Mouse (Mus musculus) ovary, postnatal 10 days (tissue): ENCODE measurements around the gene Pigyl.
"Not testable (repeated sequence)": the region's sequence is repeated elsewhere in the genome, so short reads cannot be mapped to it uniquely, and the experiment has no call there.

Experiments
- DNase-seq: peaks from one replicate; pipeline ENCODE4 v3.0.0; 2022; ENCODE audit warnings: low spot score

Pigyl gene

GRCm38 (mm10) chr9:22139746-22140145 is 16.9 kb upstream of the Pigyl start:
- DNase-seq = no peak

- peak; percentile 75 for DNase-seq
Observed at GRCm38 (mm10) chr9:22143108-22144037, 13.3 kb upstream of the Pigyl start.

DNA sequence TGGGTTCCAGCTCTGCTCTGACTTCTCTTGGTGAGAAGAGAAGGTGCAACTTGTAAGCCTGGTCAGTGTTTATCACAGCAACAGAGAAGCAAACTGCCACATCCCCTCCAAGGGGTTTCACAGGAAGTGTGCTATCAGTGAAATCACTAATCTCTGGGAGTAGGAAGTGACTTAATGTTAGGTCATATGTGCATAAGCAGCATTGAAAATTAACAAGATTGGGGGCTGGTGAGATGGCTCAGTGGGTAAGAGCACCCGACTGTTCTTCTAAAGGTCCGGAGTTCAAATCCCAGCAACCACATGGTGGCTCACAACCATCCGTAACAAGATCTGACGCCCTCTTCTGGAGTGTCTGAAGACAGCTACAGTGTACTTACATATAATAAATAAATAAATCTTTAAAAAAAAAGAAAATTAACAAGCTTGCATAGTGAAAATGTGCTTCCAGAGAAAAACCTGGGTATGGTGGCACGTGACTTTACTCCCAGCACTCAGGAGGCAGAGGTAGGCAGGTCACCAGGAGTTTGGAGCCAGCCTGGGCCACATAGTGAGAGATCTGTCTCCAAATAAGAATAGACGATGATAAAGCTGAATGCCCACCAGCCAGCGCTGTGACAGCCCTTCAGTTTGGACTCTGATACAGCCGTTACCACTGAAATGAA is 12.2 kb upstream of the Pigyl start:
- no peak for DNase-seq

GRCm38 (mm10) chr9:22149426-22150248 is 7.0 kb upstream of the Pigyl start:
- DNase-seq = no peak

- not testable (repeated sequence) for DNase-seq
Observed at GRCm38 (mm10) chr9:22150249-22150693, 6.4 kb upstream of the Pigyl start.

DNA sequence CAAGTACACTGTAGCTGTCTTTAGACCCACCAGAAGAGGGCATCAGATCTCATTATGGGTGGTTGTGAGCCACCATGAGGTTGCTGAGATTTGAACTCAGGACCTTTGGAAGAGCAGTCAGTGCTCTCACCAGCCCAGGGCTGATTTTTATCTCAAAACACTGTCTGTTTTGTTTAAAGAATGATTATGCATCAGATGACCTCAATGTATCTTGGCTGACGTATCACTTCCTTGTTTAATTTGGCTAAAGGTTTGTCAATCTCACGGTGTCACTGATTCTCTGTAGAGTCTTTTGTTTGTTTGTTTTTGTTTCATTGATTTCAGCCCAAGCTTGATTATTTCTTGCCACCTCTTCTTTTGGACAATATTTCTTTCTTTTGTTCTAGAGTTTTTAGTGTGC is 5.7 kb upstream of the Pigyl start:
- no peak for DNase-seq

GRCm38 (mm10) chr9:22153810-22154209 is 2.8 kb upstream of the Pigyl start:
- no peak for DNase-seq

DNA sequence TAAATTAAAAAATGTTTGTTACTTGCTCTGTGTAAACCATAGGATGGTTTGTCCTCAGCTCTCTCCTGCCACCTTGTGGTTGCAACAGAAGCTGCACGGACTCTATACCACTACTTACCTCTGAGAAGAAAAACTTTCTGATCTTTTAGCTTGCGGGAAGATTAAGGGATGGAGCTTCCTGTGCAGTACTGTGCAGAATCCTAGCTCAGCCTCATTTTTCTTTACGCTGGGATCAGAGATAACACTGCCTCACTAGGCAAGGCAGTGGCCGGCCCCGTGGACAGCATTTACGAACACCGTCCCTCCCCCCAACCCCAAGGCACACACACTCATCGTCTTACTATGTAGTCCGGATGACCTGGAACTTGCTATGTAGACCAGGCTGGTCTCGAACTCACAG is 1.0 kb upstream of the Pigyl start:
- DNase-seq = no peak

GRCm38 (mm10) chr9:22157516-22158265 is 1.0 kb downstream of the Pigyl start:
- no peak for DNase-seq

GRCm38 (mm10) chr9:22161299-22161698 is 4.7 kb downstream of the Pigyl start:
- no peak for DNase-seq

- DNase-seq = no peak
Observed at GRCm38 (mm10) chr9:22162305-22162704, 5.7 kb downstream of the Pigyl start.

DNA sequence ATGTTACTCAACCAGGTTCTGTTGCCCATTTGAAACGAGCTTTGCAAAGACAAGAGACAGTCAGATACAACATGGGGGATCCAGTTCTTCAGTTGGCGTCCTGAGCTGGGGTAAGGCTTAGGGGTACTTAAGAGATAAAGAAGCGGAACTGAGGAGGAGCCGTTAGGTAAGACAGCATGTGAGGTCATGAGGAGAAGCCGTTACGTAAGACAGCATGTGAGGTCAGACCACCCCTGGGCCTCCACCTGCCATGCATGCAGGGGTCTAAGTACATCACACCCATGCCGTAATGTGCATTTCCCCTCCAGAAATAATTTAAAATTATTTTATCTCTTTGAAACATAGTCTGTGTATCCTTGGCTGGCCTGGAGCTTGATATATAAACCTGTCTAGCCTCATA is 6.3 kb downstream of the Pigyl start:
- DNase-seq = no peak

DNA sequence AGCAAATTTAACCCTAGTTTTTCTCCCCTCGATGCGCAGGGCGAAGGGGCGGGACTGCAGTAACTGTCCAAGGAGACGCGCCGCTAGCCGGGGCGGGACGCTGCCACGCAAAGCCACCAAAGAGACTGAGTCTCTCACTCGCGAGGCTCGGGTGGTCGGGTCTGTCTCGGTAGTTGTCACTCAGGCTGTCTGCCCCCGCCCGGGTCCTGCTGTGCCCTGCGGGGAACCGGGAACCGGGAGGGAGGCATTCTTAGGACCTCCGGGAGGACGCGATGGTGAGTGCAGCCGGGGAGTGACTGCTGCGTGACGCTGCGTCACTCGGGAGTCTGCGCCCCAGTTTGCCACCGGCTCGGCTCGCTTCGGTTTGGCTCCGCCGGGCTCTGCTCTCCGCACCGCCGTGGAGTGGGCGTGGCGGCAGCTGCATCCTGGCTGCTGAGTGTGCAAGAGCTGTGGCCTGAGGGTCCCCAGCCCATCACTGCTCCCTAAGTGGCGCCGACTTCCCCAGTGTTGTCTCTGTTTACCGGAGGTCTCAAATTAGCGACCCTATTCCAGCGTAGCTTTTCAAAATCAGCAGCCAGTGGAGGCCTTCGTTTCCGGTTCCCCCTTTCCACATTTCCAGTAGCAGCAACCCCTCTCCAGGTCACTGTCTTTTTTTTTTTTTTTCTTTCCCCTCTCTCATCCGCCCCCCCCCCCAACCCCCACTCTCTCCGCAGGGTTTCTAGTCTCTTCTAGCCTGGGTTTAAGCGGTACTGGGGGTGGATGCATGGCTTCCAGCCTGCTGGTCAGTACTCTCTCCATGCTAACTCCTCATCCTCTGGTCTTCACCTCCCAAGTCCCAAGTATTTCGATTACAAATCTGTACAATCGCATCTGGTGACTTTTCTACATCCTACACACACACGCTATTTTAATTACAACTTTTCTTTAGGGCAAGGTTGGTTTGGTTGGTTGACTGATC is 8.3 kb downstream of the Pigyl start:
- no peak for DNase-seq

DNA sequence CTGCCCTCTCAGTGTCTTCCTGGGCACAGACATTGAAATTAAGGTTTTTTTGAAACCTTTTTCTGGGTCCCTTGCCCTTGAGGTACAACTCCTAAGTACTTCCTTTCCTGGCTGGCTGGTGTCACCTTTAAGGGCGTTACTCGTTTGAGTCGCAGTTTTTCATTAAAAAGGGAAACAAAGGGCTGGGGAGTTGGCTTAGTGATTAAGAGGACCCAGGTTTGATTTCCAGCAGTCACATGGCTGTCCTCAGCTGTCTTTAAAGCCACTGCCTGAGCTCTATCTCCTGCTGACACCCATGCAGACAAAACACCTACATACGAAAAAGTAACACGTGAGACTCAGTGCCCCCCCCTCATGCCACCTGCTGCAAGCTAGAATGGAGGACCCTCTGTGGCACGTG is 9.3 kb downstream of the Pigyl start:
- DNase-seq = no peak

GRCm38 (mm10) chr9:22166686-22167085 is 10.0 kb downstream of the Pigyl start:
- DNase-seq = no peak

DNA sequence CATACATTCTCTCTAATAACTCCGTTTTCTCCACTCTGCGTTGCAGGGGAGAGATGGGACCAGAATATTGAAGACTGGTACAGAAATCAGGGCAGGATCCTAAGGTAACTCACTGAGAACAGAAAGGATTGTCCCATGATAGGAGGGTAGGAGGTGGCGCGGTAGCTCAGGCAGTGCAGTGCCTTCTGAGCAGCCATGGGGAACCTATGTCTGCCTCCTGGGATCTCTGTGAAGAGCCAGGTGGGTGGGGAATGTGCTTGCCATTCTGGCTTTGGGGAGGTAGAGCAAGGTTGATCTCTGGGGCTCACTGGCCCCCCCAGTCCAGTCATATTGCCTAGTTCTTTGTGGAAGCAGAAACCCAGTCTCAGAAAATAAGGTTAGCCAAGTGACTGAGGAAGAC is 11.1 kb downstream of the Pigyl start:
- no peak for DNase-seq

DNA sequence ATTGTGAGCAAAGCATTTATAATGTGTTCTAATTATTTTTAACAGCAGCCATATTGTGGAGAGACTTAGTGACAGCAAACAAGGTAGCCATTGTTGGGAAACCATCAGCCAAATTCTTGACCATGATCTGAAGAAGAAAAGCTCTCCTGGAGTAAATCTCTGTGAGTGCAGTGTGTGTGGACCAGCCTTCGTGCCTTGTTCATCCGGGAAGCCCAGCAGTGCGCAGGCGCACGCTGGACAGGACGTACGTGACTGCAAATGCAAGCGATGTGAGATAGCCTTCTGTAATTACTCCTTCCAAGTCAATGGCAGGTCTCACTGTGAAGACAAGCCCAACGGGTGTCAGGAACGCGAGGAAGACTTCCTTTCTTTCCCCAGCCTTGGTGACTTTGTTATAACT is 12.7 kb downstream of the Pigyl start:
- DNase-seq = no peak

- DNase-seq = no peak
Observed at GRCm38 (mm10) chr9:22172318-22172717, 15.7 kb downstream of the Pigyl start.

GRCm38 (mm10) chr9:22188025-22188611 is 31.5 kb downstream of the Pigyl start, which contains the start of gene Zfp872:
TSS of gene Zfp872 (plus strand) at chr9:22188090.
- peak; percentile 13 for DNase-seq

DNA sequence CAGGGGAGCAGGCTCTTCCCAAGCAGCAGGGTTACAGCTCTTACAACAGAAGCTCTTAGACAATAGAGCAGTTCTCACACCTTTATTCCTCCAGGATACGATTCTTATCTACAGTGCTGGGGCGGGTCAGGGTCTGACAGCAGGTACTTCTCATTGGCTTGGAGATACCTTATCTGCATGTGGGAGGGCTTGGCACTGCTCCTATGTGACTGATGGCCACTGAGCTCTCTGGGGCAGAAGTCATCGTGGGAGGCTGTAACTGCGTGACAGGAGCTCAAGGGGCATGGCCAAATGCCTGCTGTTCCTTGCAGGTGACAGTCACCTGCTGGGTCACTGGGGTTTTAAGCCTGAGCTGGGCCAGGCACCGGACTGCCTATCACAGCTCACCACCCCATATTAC is 39.8 kb downstream of the Pigyl start:
- DNase-seq = no peak
